Mouse (Mus musculus) right cerebral cortex, postnatal 36 days (tissue): ENCODE data around the gene Klra4.
"Not testable (repeated sequence)": the region's sequence is repeated elsewhere in the genome, so short reads cannot be mapped to it uniquely, and the experiment has no call there.

ENCODE experiments used
- DNase-seq, 2 experiments: peaks; one replicate each; pipeline ENCODE4 v3.0.0; 2022; ENCODE audit warnings: low spot score in 2 of 2, mixed read lengths in 1 of 2

The Klra4 gene

GRCm38 (mm10) chr6:130067171-130067570 lies at the start of gene Klra4:
Gene Klra4 (minus strand): TSS chr6:130067271.
- DNase-seq, result not testable (repeated sequence)

GRCm38 (mm10) chr6:130110485-130110884 lies 43.4 kb upstream of the Klra4 start:
- no peak for DNase-seq

- not testable (repeated sequence) for DNase-seq
Measured at GRCm38 (mm10) chr6:130102743-130103142, 35.7 kb upstream of the Klra4 start.

DNA sequence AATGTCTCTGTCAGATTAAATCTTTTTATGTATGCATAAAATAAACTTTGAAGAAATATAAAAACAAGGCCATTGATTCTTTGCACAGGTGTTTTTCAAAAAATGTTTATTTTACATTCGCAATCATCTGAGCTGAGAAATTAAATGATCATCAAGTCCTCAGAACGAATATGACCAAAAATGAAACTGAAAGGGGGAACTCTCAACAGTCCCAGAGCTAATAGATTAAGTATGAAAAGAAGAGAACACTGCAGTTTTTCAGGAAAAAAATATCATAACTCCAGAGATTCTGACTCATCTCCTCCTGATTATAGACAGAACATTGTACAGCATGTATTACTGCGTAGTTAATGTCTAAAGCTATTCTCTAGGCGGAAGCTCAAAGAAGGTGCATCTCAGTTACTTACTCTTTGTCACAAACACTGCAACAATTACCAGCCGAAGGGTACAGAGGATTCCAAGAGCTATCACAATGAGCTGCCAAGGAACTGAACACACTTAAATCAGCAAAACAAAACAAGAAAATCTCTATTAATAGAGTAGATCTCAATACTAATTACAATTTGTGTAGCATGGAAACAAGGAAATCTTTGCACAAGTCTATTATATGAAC lies 25.4 kb upstream of the Klra4 start:
- DNase-seq, result no peak

GRCm38 (mm10) chr6:130065196-130065595 lies 1.9 kb downstream of the Klra4 start:
- no peak for DNase-seq

DNA sequence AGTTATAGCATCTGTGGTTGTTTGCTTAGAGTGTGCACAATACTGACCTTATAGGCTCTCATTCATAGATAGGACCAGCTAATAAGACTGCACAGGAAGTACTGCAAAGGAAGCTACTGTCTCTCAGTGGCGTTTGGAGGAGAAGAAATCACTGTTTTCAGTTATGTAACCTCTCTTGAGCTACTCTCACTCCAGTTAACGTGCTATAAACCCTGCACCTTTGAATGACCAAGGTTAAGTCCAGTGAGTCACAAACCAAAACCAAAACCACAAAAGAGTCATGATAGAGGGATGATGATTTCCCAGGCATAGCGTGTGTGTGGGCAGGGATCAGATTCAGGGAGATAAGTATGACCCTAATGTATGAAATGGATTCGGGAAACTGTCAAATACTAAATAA lies 31.9 kb downstream of the Klra4 start:
- not testable (repeated sequence) for DNase-seq

DNA sequence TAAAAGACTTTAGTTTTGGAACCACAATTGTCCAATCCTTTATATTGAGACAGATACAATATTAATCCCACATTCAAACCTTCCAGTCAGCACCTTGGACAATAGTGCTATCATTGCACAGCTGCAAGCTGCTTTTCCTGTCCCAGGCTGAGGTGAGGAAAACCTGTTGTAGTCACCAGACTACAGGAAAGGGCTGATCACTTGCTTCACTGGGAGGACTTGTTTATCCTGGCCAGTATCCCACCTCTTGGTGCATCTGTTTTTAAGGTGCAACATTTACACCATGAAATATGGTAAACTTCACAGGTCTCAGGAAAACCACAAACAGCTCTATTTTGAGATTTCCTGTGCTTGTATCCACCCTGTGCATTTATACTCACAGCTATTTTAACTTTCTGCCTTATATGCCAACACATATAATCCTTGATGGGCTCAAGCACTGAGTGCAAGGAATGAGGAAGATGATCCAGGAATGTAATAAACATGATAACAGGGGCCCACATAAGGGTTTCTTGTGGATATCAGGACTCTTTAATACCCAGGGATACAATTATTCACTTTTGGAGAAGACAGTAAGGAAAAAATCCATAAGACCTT lies 35.5 kb downstream of the Klra4 start:
- not testable (repeated sequence) for DNase-seq

DNA sequence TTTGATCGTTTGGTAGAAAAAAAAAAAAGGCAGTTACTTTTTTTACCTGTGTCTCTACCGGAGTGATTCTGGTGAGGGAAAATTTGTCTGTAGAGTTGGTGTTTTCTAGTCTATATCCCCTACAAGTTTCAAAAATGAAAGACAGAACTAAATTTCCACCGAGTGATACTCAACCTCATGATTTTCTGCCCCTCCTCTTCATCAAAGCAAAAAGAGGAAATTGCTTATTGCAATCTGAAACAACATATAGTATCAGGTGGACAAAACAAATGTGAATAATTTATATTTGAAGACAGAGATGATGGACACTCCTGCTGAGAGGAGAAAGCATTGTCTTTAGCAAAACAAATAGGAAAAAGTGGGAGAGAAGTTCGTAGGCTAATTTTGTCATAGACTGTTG lies 40.2 kb downstream of the Klra4 start, which contains the start of gene Klra6:
Gene Klra6, minus strand, starts transcription at position 101 of the 400 bp plus-strand sequence.
- no peak for DNase-seq
